Mouse (Mus musculus) layer of hippocampus, adult 6 months (tissue): ENCODE data around the gene Syde1. TPM values are rescaled to one million over a fixed set of nuclear protein-coding genes. Genes with fewer than 3 reads are reported as not detected.

Source experiments
- long read RNA-seq, 2 experiments: library from polyadenylated mRNA; unstranded; transcript quantifications; one replicate each; pipeline ENCODE4 v2.0.0; 2019 to 2020
- polyA plus RNA-seq: library from polyadenylated mRNA; unstranded; fragments of <200 nt; fragmentation: Nextera tagmentation; gene quantifications from 2 replicates; pipeline ENCODE4 v1.2.3, GENCODE M21; 2021

The Syde1 gene
- polyA plus RNA-seq, result 2.5 and 3.2 TPM in 2 replicates
- long read RNA-seq, experiment 1, partial matches to known transcripts, result 2 of 4 reads
- long read RNA-seq, experiment 1, other reads (novel, unspliced or antisense), result 1 of 4 reads
- long read RNA-seq, experiment 2, transcript Syde1-201 (8 exons, 3,288 nt), result major isoform, 27 of 38 reads
- long read RNA-seq, experiment 2, partial matches to known transcripts, result 6 of 38 reads
- long read RNA-seq, experiment 2, other reads (novel, unspliced or antisense), result 5 of 38 reads

DNA sequence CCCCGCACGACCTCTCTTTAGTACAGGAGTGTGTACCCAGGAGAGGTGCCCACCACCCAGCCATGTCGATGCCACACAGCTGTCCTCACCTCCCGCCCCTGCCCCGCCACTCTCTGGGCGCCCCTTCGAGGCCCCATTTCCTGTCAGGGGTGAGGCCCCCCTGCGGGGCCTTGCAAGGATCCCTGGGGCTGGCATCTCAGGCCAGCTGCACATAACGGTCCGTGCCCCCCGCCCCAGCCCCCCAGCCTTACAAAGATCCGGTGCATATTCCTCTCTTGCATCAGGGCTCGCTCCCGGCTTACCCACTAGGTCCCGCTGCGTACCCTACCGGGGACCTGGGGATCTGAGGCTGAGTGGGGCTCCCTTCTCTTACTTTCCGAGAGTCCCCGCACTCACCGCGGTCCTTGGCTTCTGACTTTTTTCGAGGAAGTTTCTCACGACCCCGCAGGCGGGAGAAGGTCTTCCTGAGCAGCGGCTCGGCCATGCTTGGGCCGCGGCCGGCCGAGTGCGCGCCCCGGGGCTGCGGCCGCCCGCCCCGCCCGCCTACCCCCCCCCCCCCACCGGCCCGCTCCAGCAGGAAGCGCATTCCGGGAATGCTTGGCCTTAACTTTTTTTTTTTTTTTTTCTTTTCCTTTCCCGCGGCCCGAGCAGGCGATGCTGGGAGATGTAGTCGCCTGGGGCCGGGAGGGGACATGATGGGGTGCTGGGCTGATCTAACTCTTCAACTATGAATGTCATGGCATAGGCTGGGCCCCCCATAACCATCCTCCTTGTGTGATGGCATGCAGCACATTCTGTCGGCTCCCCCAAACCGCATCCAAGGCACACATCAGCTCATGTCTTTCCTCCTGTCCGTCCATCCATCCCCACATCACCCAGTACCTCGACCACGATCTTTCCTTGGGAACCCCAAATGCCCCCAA is at the start of gene Syde1:
Gene Syde1 (minus strand): TSS at position 559 of the 923 bp plus-strand sequence.

DNA sequence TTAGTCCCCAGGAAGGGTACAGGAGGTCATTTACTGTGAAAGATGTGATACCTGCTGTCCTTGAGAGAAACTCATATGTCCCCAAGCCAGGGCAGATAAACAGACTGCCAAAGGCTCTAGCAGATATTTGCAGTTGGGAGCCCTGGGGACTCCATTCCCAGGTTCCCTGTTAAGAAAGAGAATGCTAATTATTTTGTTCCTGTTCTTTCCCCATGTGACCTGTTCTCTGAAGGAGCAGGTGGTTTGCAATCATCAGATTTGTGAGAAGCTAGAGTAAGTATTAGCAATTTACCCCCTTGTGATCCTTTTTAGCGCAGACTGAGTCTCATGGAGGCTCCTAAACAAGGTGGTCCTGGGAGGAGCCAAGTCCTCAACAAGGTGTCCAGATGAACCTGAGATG is 26.2 kb upstream of the Syde1 start, which contains the start of gene Olfr1357:
Gene Olfr1357 (minus strand): TSS at position 101 of the 400 bp plus-strand sequence.

GRCm38 (mm10) chr10:78574250-78575104 is 17.3 kb downstream of the Syde1 start, which contains the start of gene Ilvbl:
Gene Ilvbl (plus strand): TSS chr10:78574346.

Other genes with a start within 250 kb of the Syde1 start
- 25.0 and 27.3 TPM in 2 replicates for gene Agpat3, start 239.5 kb downstream of the Syde1 start, polyA plus RNA-seq
- gene Rrp1, start 178.9 kb downstream of the Syde1 start, polyA plus RNA-seq, result 282 and 306 TPM in 2 replicates
- 117 and 142 TPM in 2 replicates for gene Cstb, start 166.3 kb downstream of the Syde1 start, polyA plus RNA-seq
- gene Pdxk, start 127.0 kb downstream of the Syde1 start, polyA plus RNA-seq, result 39.2 and 41.0 TPM in 2 replicates
- not detected in 2 replicates for gene Olfr1358, start 74.5 kb downstream of the Syde1 start, polyA plus RNA-seq
- gene Ilvbl, start 17.6 kb downstream of the Syde1 start, polyA plus RNA-seq, result 31.7 and 43.2 TPM in 2 replicates
- not detected in 2 replicates for gene Olfr1357, start 26.1 kb upstream of the Syde1 start, polyA plus RNA-seq
- gene Casp14, start 126.3 kb upstream of the Syde1 start, polyA plus RNA-seq, result not detected in 2 replicates
- 0.13 and 0.21 TPM in 2 replicates for gene Ccdc105, start 161.1 kb upstream of the Syde1 start, polyA plus RNA-seq
- 2.4 and 2.9 TPM in 2 replicates for gene Slc1a6, start 188.5 kb upstream of the Syde1 start, polyA plus RNA-seq